In the genomic region with DNA sequence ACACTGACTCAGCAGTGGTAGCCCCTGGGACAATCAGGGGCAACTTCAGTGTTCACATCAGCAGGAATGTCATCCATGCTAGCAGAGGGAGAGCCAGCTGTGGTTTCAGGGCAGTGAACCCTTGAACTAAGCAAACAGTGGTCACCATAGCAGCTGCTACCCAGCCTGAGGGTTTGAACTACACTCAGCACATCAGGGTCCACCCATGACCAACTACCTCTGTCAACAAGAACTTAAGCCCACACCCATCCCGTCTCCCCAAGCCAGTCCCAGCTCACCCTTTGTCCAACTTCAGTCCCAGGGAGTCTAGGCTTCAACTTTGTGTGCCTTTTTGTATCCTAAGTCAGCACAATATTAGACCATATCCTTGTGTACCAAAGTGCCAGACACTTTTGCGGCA, we compare ENCODE assay signal across 25 mouse cellular contexts.
DNase-seq lines count a peak whose midpoint lies in the region; ATAC-seq lines count a peak whose summit lies in the region.
"Had no signal": no experiment of that assay in that cellular context is flagged by ENCODE, and none has a peak within 500 bp of the region (broad histone marks: within the 10 kb centered on the region; RNA-seq: fewer than 3 reads in every experiment).

No protein-coding gene starts in this region.

- H3K4me1 ChIP-seq in limb, embryonic 12.5 days (replicated peaks) = peaks cover 25% of the 10 kb centered on the region
- H3K4me1 ChIP-seq in limb, embryonic 10.5 days = peaks cover 11% of the 10 kb centered on the region; the same call in 1 of the 2 replicates
- H3K4me1 ChIP-seq in neural tube, embryonic 14.5 days (ENCODE audit: control insufficient read depth, insufficient read depth, low read length) = peaks cover 4% of the 10 kb centered on the region; the same call in 1 of the 2 replicates
- H3K4me1 ChIP-seq in neural tube, embryonic 15.5 days = peaks cover 18% of the 10 kb centered on the region; the same call in 1 of the 2 replicates
- H3K4me1 ChIP-seq: embryonic facial prominence, embryonic 12.5 days had no signal

- H3K4me2 ChIP-seq in limb, embryonic 12.5 days = no peak overlapping the region
- no peak overlapping the region for H3K4me2 ChIP-seq in neural tube, embryonic 14.5 days (ENCODE audit: low read depth, low read length)
- no peak overlapping the region for H3K4me2 ChIP-seq in neural tube, embryonic 15.5 days
- H3K4me2 ChIP-seq: embryonic facial prominence, embryonic 12.5 days; embryonic facial prominence, embryonic 15.5 days; heart, embryonic 12.5 days; heart, embryonic 15.5 days had no signal

- no peak overlapping the region for H3K27ac ChIP-seq in limb, embryonic 12.5 days
- H3K27ac ChIP-seq in limb, embryonic 10.5 days = no peak overlapping the region
- H3K27ac ChIP-seq in neural tube, embryonic 14.5 days (ENCODE audit: low read depth, low read length) = no peak overlapping the region
- no peak overlapping the region for H3K27ac ChIP-seq in neural tube, embryonic 15.5 days (replicated peaks)
- H3K27ac ChIP-seq: embryonic facial prominence, embryonic 12.5 days; embryonic facial prominence, embryonic 15.5 days; heart, embryonic 15.5 days had no signal

- no peaks in the 10 kb centered on the region for H3K9me3 ChIP-seq in limb, embryonic 12.5 days
- H3K9me3 ChIP-seq in limb, embryonic 10.5 days (replicated peaks) = no peaks in the 10 kb centered on the region
- no peaks in the 10 kb centered on the region for H3K9me3 ChIP-seq in neural tube, embryonic 14.5 days (ENCODE audit: control insufficient read depth, low read length)
- H3K9me3 ChIP-seq in neural tube, embryonic 15.5 days (replicated peaks) = no peaks in the 10 kb centered on the region
- H3K9me3 ChIP-seq: embryonic facial prominence, embryonic 12.5 days; embryonic facial prominence, embryonic 15.5 days; heart, embryonic 12.5 days; heart, embryonic 15.5 days had no signal

- 0 out of 2 replicates have a peak, but pooled peaks cover 4% of the 10 kb centered on the region for H3K36me3 ChIP-seq in limb, embryonic 12.5 days
- peaks cover 29% of the 10 kb centered on the region for H3K36me3 ChIP-seq in limb, embryonic 10.5 days
- H3K36me3 ChIP-seq in neural tube, embryonic 14.5 days (ENCODE audit: control insufficient read depth, insufficient read depth, low read length) = no peaks in the 10 kb centered on the region
- H3K36me3 ChIP-seq in neural tube, embryonic 15.5 days = no peaks in the 10 kb centered on the region
- H3K36me3 ChIP-seq: embryonic facial prominence, embryonic 12.5 days; embryonic facial prominence, embryonic 15.5 days; heart, embryonic 12.5 days; heart, embryonic 15.5 days had no signal

- DNase-seq in heart, adult 11 months = peak; percentile 88
- no peak for DNase-seq in heart, adult 8-10 months (ENCODE audit: low spot score)
- no peak for DNase-seq in limb, embryonic 10.5 days (ENCODE audit: low spot score)
- no peak for DNase-seq in kidney, adult 18-20 months
- DNase-seq: adrenal gland, adult 2 months; adrenal gland, postnatal 14 days; cerebellum, adult 11 months; cerebellum, adult 2 months; cerebellum, adult 9-11 months; cerebellum, postnatal 25 days; gastrocnemius, postnatal 10 days; gastrocnemius, postnatal 36 days; heart, postnatal 10 days; heart, postnatal 36 days had no signal

- WGBS in limb, embryonic 12.5 days = 90% methylated on average over 2 of the region's 2 CpGs
- 96% methylated on average over 2 of the region's 2 CpGs for WGBS in limb, embryonic 10.5 days
- WGBS in neural tube, embryonic 14.5 days = 93% methylated on average over 2 of the region's 2 CpGs
- whole genome bisulfite sequencing in neural tube, embryonic 15.5 days = 97% methylated on average over 2 of the region's 2 CpGs

- H3K4me3 ChIP-seq in limb, embryonic 12.5 days (replicated peaks) = no peak overlapping the region
- H3K4me3 ChIP-seq in limb, embryonic 10.5 days = no peak overlapping the region
- no peak overlapping the region for H3K4me3 ChIP-seq in neural tube, embryonic 14.5 days (ENCODE audit: low read depth, low read length)
- no peak overlapping the region for H3K4me3 ChIP-seq in neural tube, embryonic 15.5 days (replicated peaks)
- H3K4me3 ChIP-seq: embryonic facial prominence, embryonic 12.5 days; embryonic facial prominence, embryonic 15.5 days; heart, embryonic 12.5 days; heart, embryonic 15.5 days had no signal

- ATAC-seq in limb, embryonic 12.5 days (ENCODE audit: insufficient number of reproducible peaks, insufficient read depth, low FRiP score, low TSS enrichment, low read depth) = peak; percentile 59; the same call in 1 of the 2 replicates
- ATAC-seq in neural tube, embryonic 14.5 days (ENCODE audit: low read depth) = peak; percentile 24; the same call in 1 of the 2 replicates
- ATAC-seq in neural tube, embryonic 15.5 days (ENCODE audit: low FRiP score) = no peak
- ATAC-seq: CD4-positive, CD25-positive, alpha-beta regulatory T cell, adult 4 months; forebrain, embryonic 16.5 days; hindbrain, postnatal 0 days; inflammation-experienced regulatory T-cells, adult 6 months had no signal

- H3K27me3 ChIP-seq in limb, embryonic 12.5 days = no peaks in the 10 kb centered on the region
- no peaks in the 10 kb centered on the region for H3K27me3 ChIP-seq in limb, embryonic 10.5 days (ENCODE audit: low read depth, poor library complexity, severe bottlenecking)
- no peaks in the 10 kb centered on the region for H3K27me3 ChIP-seq in neural tube, embryonic 14.5 days (ENCODE audit: control insufficient read depth, insufficient read depth, low read length)
- H3K27me3 ChIP-seq in neural tube, embryonic 15.5 days (replicated peaks) = no peaks in the 10 kb centered on the region
- H3K27me3 ChIP-seq: embryonic facial prominence, embryonic 12.5 days; embryonic facial prominence, embryonic 15.5 days; heart, embryonic 12.5 days; heart, embryonic 15.5 days had no signal

- H3K9ac ChIP-seq in limb, embryonic 12.5 days (replicated peaks) = 0 out of 2 replicates have a peak overlapping the region, but pooled peaks have one; percentile 6
- no peak overlapping the region for H3K9ac ChIP-seq in neural tube, embryonic 14.5 days (replicated peaks; ENCODE audit: low read depth, low read length)
- H3K9ac ChIP-seq in neural tube, embryonic 15.5 days (replicated peaks) = no peak overlapping the region
- H3K9ac ChIP-seq: embryonic facial prominence, embryonic 12.5 days; embryonic facial prominence, embryonic 15.5 days; heart, embryonic 12.5 days; heart, embryonic 15.5 days had no signal
